Mouse (Mus musculus) cerebellum, adult 2 months (tissue): ENCODE results near the gene Slc16a10.

ENCODE experiments used
- CTCF ChIP-seq: fragments of 200-500 bp; IDR thresholded peaks from 2 replicates; pipeline ENCODE4 v1.5.1; 2011; ENCODE audit warnings: low read depth, mild to moderate bottlenecking, control low read depth, low read length, moderate library complexity, borderline replicate concordance; ENCODE audit not compliant: insufficient read depth
- POLR2A ChIP-seq: fragments of 200-500 bp; IDR thresholded peaks from 2 replicates; pipeline ENCODE4 v1.6.1; 2011; ENCODE audit warnings: low read length, control low read depth, borderline replicate concordance; ENCODE audit not compliant: insufficient read depth

DNA sequence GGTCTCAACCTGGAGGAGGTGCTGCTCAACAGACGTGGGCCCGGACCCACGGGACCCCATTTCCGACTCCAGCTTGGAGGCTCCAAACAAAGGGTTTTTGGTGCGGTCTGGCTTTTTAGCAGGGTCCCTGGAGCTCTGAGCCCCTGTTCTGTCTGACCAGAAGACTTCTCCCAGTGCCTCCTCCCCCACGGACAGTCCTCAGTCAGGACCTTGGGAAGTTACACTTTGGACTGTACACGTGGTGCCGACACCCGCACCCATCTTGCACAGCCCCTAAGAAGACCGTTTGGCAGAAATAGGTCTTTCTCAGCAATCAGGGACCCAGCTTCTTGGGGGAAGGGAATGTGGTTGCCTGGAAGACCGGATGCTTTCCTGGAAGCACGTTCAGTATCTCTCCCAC lies 155.6 kb downstream of the Slc16a10 start, which contains the start of gene Mfsd4b5:
- TF ChIP-seq POLR2A (no peak), CTCF (no peak)
